Mouse (Mus musculus): ENCODE measurements at regions not wholly inside any gene's neighbourhood (a gene's known extent, or its start where the extent isn't known, plus 50 kb on each side); places are given as distances from the start of the nearest gene placed in this dataset.
"Not testable (repeated sequence)": the region's sequence is repeated elsewhere in the genome, so short reads cannot be mapped to it uniquely, and the experiment has no call there.

GRCm38 (mm10) chr14:52879978-52880377 lies 384.4 kb upstream of the Olfr1507 start:
- H3K27me3 ChIP-seq (ENCODE audit: control insufficient read depth, insufficient read depth, low read length); H3K9me3 ChIP-seq (replicated peaks; ENCODE audit: control insufficient read depth, low read length): not testable (repeated sequence)
- WGBS = no CpG with 5 or more reads among the region's 3 CpGs

GRCm38 (mm10) chr14:52863841-52864240 lies 368.3 kb upstream of the Olfr1507 start:
- no CpG with 5 or more reads among the region's 3 CpGs for WGBS
- not testable (repeated sequence) for H3K27ac ChIP-seq (ENCODE audit: low read depth); DNase-seq (ENCODE audit: low spot score)

More at GRCm38 (mm10) chr14:52879978-52880377, 384.4 kb upstream of the Olfr1507 start:
- H3K9ac ChIP-seq (replicated peaks; ENCODE audit: low read depth, low read length); ATAC-seq (ENCODE audit: insufficient read depth, low read depth); DNase-seq (ENCODE audit: low spot score); H3K36me3 ChIP-seq (replicated peaks; ENCODE audit: control insufficient read depth, insufficient read depth, low read length); H3K27ac ChIP-seq (ENCODE audit: low read depth); H3K4me3 ChIP-seq (ENCODE audit: low read depth, low read length); H3K4me2 ChIP-seq (ENCODE audit: low read depth, low read length); H3K4me1 ChIP-seq (ENCODE audit: control insufficient read depth, insufficient read depth): not testable (repeated sequence)

DNA sequence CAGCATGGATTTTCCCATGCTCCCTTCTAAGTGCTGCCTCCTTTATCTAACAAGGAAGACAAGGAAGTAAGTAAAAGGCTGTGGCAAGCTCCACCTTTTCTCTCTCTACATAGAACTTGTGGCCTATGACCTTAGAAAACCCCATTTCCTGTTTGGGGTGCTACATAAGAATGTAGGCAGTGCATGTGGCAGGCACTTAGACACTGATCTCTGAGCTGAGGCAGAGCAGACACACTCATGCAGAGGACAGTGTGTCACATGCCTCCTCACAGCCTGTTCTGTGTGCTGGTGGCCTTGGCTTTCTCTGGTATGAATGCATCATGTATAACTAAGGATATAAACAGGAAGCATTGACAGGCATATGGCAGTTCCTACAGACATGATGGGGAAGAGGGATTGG lies 367.6 kb upstream of the Olfr1507 start:
- not testable (repeated sequence) for ATAC-seq (ENCODE audit: insufficient read depth, low read depth); H3K9me3 ChIP-seq (replicated peaks; ENCODE audit: control insufficient read depth, low read length); H3K4me2 ChIP-seq (ENCODE audit: low read depth, low read length); H3K4me3 ChIP-seq (ENCODE audit: low read depth, low read length); DNase-seq (ENCODE audit: low spot score); H3K27me3 ChIP-seq (ENCODE audit: control insufficient read depth, insufficient read depth, low read length); H3K27ac ChIP-seq (ENCODE audit: low read depth); H3K9ac ChIP-seq (replicated peaks; ENCODE audit: low read depth, low read length); H3K4me1 ChIP-seq (ENCODE audit: control insufficient read depth, insufficient read depth); H3K36me3 ChIP-seq (replicated peaks; ENCODE audit: control insufficient read depth, insufficient read depth, low read length)

More at GRCm38 (mm10) chr14:52863841-52864240, 368.3 kb upstream of the Olfr1507 start:
- H3K36me3 ChIP-seq (replicated peaks; ENCODE audit: control insufficient read depth, insufficient read depth, low read length); H3K9me3 ChIP-seq (replicated peaks; ENCODE audit: control insufficient read depth, low read length); ATAC-seq (ENCODE audit: insufficient read depth, low read depth); H3K4me3 ChIP-seq (ENCODE audit: low read depth, low read length); H3K4me1 ChIP-seq (ENCODE audit: control insufficient read depth, insufficient read depth); H3K9ac ChIP-seq (replicated peaks; ENCODE audit: low read depth, low read length); H3K27me3 ChIP-seq (ENCODE audit: control insufficient read depth, insufficient read depth, low read length); H3K4me2 ChIP-seq (ENCODE audit: low read depth, low read length): not testable (repeated sequence)

DNA sequence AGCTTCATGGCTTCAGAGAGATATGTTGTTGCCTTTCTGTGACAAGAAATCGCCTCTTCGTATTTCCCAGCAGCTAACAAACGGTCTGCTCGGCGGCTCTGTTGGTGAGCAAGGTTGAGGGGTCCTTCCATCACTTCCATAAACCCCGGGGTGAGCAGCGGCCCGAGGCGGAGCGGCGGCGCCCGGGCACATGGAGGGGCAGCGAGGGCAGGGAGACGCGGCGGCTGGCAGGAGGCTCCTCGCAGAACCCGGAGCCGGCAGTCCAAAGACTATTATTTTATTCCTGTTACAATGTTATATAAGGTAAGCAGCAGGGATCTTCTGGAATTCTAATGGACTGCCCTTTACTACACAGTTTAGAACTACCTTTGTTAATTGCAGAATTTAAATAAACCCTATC lies 366.9 kb upstream of the Olfr1507 start:
- H3K4me3 ChIP-seq (ENCODE audit: low read depth, low read length); H3K27ac ChIP-seq (ENCODE audit: low read depth); DNase-seq (ENCODE audit: low spot score); H3K4me1 ChIP-seq (ENCODE audit: control insufficient read depth, insufficient read depth); H3K4me2 ChIP-seq (ENCODE audit: low read depth, low read length); ATAC-seq (ENCODE audit: insufficient read depth, low read depth); H3K9ac ChIP-seq (replicated peaks; ENCODE audit: low read depth, low read length); H3K27me3 ChIP-seq (ENCODE audit: control insufficient read depth, insufficient read depth, low read length); H3K9me3 ChIP-seq (replicated peaks; ENCODE audit: control insufficient read depth, low read length); H3K36me3 ChIP-seq (replicated peaks; ENCODE audit: control insufficient read depth, insufficient read depth, low read length): not testable (repeated sequence)
- WGBS = 56% methylated on average over 7 of the region's 20 CpGs

DNA sequence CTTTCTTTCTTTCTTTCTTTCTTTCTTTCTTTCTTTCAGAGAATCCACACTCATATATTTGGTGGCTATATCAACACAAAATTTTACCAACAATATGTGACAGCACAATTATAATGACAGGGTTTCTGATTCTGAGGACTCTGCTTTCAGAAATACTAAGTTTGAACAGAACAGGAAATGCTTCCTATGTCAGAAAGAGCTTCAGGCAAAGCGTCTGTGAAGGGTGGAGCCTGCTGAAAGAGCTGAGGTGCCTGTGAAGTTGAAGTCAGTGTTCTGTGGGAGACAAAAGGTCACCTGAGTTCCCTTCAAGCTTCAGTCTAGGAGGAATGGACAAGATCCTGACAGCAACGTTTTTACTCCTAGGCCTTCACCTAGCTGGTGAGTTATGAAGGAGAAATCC lies 359.8 kb upstream of the Olfr1507 start:
- H3K27me3 ChIP-seq (ENCODE audit: control insufficient read depth, insufficient read depth, low read length); ATAC-seq (ENCODE audit: insufficient read depth, low read depth); DNase-seq (ENCODE audit: low spot score); H3K36me3 ChIP-seq (replicated peaks; ENCODE audit: control insufficient read depth, insufficient read depth, low read length); H3K9ac ChIP-seq (replicated peaks; ENCODE audit: low read depth, low read length); H3K4me2 ChIP-seq (ENCODE audit: low read depth, low read length); H3K9me3 ChIP-seq (replicated peaks; ENCODE audit: control insufficient read depth, low read length); H3K27ac ChIP-seq (ENCODE audit: low read depth); H3K4me3 ChIP-seq (ENCODE audit: low read depth, low read length); H3K4me1 ChIP-seq (ENCODE audit: control insufficient read depth, insufficient read depth): not testable (repeated sequence)
- no CpG with 5 or more reads among the region's 2 CpGs for WGBS

DNA sequence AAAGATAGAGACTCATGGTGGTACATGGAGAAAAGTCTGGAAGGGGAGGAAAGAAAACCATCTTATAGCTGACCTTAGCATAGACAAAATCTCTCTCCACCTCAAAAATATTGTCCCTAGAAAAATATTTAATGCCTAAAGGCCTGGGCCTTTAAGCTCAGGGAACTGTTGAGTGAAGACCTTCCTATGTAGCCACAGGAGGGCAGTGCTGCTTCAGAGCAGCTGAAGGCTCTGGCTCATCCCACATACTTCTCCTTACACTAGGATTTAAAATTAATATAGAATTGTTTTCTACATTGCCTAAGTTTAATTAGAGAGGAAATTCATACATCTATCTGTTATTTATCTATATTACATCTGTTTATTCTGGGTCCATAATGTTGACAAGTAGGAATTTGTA lies 358.0 kb upstream of the Olfr1507 start:
- H3K27ac ChIP-seq (ENCODE audit: low read depth); ATAC-seq (ENCODE audit: insufficient read depth, low read depth); H3K4me1 ChIP-seq (ENCODE audit: control insufficient read depth, insufficient read depth); H3K36me3 ChIP-seq (replicated peaks; ENCODE audit: control insufficient read depth, insufficient read depth, low read length); H3K27me3 ChIP-seq (ENCODE audit: control insufficient read depth, insufficient read depth, low read length); H3K4me2 ChIP-seq (ENCODE audit: low read depth, low read length); DNase-seq (ENCODE audit: low spot score); H3K9ac ChIP-seq (replicated peaks; ENCODE audit: low read depth, low read length); H3K4me3 ChIP-seq (ENCODE audit: low read depth, low read length); H3K9me3 ChIP-seq (replicated peaks; ENCODE audit: control insufficient read depth, low read length): not testable (repeated sequence)

DNA sequence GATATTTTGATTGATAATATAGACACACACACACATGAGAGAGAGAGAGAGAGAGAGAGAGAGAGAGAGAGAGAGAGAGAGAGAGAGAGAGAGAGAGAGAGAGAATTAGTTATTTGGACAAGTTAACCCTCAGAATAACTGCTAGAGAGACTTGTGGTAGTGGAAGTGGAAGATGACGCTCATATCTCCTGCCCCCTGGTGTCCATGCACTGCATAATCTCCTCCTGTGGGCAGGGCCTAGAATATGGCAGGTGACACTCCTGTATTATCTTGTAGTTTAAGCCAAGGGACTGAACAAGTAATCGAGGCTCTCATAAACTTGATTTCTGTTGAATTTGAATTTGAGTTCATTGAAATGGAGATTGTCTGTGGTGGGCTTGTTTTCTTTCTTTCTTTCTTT lies 352.4 kb upstream of the Olfr1507 start:
- H3K36me3 ChIP-seq (replicated peaks; ENCODE audit: control insufficient read depth, insufficient read depth, low read length); H3K4me1 ChIP-seq (ENCODE audit: control insufficient read depth, insufficient read depth); H3K4me2 ChIP-seq (ENCODE audit: low read depth, low read length); H3K27me3 ChIP-seq (ENCODE audit: control insufficient read depth, insufficient read depth, low read length); H3K4me3 ChIP-seq (ENCODE audit: low read depth, low read length); ATAC-seq (ENCODE audit: insufficient read depth, low read depth); H3K27ac ChIP-seq (ENCODE audit: low read depth); DNase-seq (ENCODE audit: low spot score); H3K9me3 ChIP-seq (replicated peaks; ENCODE audit: control insufficient read depth, low read length); H3K9ac ChIP-seq (replicated peaks; ENCODE audit: low read depth, low read length): not testable (repeated sequence)
- WGBS = no CpG with 5 or more reads among the region's 2 CpGs

DNA sequence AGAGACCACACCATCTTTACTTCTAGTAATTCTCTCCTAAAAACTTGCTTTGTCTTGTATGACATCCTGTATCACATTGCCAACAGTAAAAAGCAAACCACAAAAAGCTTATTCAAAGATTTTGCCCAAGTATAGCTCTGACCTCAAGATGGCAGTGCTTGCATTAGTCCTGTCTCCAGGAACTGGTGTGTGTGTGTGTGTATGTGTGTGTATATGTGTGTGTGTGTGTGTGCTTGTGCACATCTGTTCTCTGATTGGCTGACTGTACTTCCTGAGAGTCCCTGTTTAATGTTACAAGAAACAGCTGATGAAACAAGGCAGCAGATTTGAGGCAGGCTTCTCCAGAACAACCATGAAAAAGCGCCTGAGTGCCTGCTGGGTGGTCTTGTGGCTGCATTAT lies 328.5 kb upstream of the Olfr1507 start:
- not testable (repeated sequence) for DNase-seq (ENCODE audit: low spot score); H3K4me3 ChIP-seq (ENCODE audit: low read depth, low read length); H3K27me3 ChIP-seq (ENCODE audit: control insufficient read depth, insufficient read depth, low read length); H3K4me1 ChIP-seq (ENCODE audit: control insufficient read depth, insufficient read depth); H3K9me3 ChIP-seq (replicated peaks; ENCODE audit: control insufficient read depth, low read length); H3K9ac ChIP-seq (replicated peaks; ENCODE audit: low read depth, low read length); ATAC-seq (ENCODE audit: insufficient read depth, low read depth); H3K4me2 ChIP-seq (ENCODE audit: low read depth, low read length); H3K27ac ChIP-seq (ENCODE audit: low read depth); H3K36me3 ChIP-seq (replicated peaks; ENCODE audit: control insufficient read depth, insufficient read depth, low read length)
- WGBS = no CpG with 5 or more reads among the region's 1 CpGs

DNA sequence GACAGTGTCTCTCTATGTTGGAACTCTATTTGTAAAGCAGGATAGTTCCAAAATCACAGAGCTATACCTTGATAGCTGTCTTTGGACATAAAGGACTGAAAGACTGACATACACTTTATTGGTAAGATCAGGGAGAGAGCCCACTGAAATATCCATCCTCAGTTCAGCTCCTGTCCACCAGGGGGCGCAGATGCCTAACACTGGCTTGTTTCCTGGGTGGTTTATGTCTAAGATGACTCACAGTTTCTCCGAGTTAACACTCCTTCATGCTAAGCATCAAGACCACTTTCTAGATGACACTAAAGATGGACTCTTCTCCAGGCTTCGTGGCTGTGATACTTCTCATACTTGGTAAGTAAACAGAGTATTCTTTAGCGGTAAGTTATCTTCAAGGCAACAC lies 326.1 kb upstream of the Olfr1507 start:
- not testable (repeated sequence) for DNase-seq (ENCODE audit: low spot score); H3K9me3 ChIP-seq (replicated peaks; ENCODE audit: control insufficient read depth, low read length); H3K9ac ChIP-seq (replicated peaks; ENCODE audit: low read depth, low read length); ATAC-seq (ENCODE audit: insufficient read depth, low read depth); H3K27ac ChIP-seq (ENCODE audit: low read depth); H3K36me3 ChIP-seq (replicated peaks; ENCODE audit: control insufficient read depth, insufficient read depth, low read length); H3K4me2 ChIP-seq (ENCODE audit: low read depth, low read length); H3K27me3 ChIP-seq (ENCODE audit: control insufficient read depth, insufficient read depth, low read length); H3K4me3 ChIP-seq (ENCODE audit: low read depth, low read length); H3K4me1 ChIP-seq (ENCODE audit: control insufficient read depth, insufficient read depth)
- WGBS = no CpG with 5 or more reads among the region's 4 CpGs

All from heart, postnatal 0 days (tissue).